Mouse (Mus musculus) liver, postnatal 0 days (tissue): ENCODE data around the gene Olfr1089.

Experiments
- CTCF ChIP-seq: sonication (generic); IDR thresholded peaks from 2 replicates; pipeline ENCODE4 v1.5.1; 2016; ENCODE audit warnings: antibody characterized with exemption, low read depth
- EP300 ChIP-seq: IDR thresholded peaks from 2 replicates; pipeline ENCODE4 v1.6.1; 2016; ENCODE audit warnings: antibody characterized with exemption, low read depth, mild to moderate bottlenecking

GRCm38 (mm10) chr2:86758893-86759292, 25.4 kb upstream of the Olfr1089 start, which contains the start of gene Olfr1090:
- no peak for TF ChIP-seq EP300
- TF ChIP-seq CTCF = no peak
